Mouse (Mus musculus): ENCODE results near the gene Myadml2.
A peak's percentile ranks its signal among the peaks of the same experiment; 100 is the strongest.

Myadml2 gene

GRCm38 (mm10) chr11:120630881-120631725, 16.9 kb downstream of the Myadml2 start:
- no peak for DNase-seq (ENCODE audit: extremely low read depth, low read depth, low spot score)

GRCm38 (mm10) chr11:120630401-120630871, 17.5 kb downstream of the Myadml2 start:
- peak; percentile 62 for DNase-seq (ENCODE audit: extremely low read depth, low read depth, low spot score)

GRCm38 (mm10) chr11:120629911-120630310, 18.0 kb downstream of the Myadml2 start:
- no peak for DNase-seq (ENCODE audit: extremely low read depth, low read depth, low spot score)

GRCm38 (mm10) chr11:120629341-120629730, 18.6 kb downstream of the Myadml2 start:
- DNase-seq (ENCODE audit: extremely low read depth, low read depth, low spot score) = no peak

GRCm38 (mm10) chr11:120628601-120629340, 19.2 kb downstream of the Myadml2 start:
- DNase-seq (ENCODE audit: extremely low read depth, low read depth, low spot score) = no peak

- DNase-seq (ENCODE audit: extremely low read depth, low read depth, low spot score) = no peak
Measured at GRCm38 (mm10) chr11:120627468-120628300, 20.3 kb downstream of the Myadml2 start.

- DNase-seq (ENCODE audit: extremely low read depth, low read depth, low spot score) = no peak
Measured at GRCm38 (mm10) chr11:120626785-120627467, 21.0 kb downstream of the Myadml2 start.

GRCm38 (mm10) chr11:120625152-120625775, 22.7 kb downstream of the Myadml2 start, which contains the start of gene Sirt7:
Gene Sirt7 (minus strand): TSS chr11:120625240.
- DNase-seq (ENCODE audit: extremely low read depth, low read depth, low spot score) = no peak

- DNase-seq (ENCODE audit: extremely low read depth, low read depth, low spot score) = no peak
Measured at GRCm38 (mm10) chr11:120624680-120625111, 23.3 kb downstream of the Myadml2 start.

- DNase-seq (ENCODE audit: extremely low read depth, low read depth, low spot score) = no peak
Measured at GRCm38 (mm10) chr11:120623961-120624679, 23.8 kb downstream of the Myadml2 start.

- DNase-seq (ENCODE audit: extremely low read depth, low read depth, low spot score) = no peak
Measured at GRCm38 (mm10) chr11:120622805-120623204, 25.2 kb downstream of the Myadml2 start.

GRCm38 (mm10) chr11:120620195-120620594, 27.8 kb downstream of the Myadml2 start:
- no peak for DNase-seq (ENCODE audit: extremely low read depth, low read depth, low spot score)

GRCm38 (mm10) chr11:120618619-120619535, 29.1 kb downstream of the Myadml2 start:
- DNase-seq (ENCODE audit: extremely low read depth, low read depth, low spot score) = no peak

GRCm38 (mm10) chr11:120617519-120618112, 30.3 kb downstream of the Myadml2 start, which contains the start of gene Pcyt2:
Gene Pcyt2 (minus strand): TSS chr11:120617936.
- DNase-seq (ENCODE audit: extremely low read depth, low read depth, low spot score) = no peak

- DNase-seq (ENCODE audit: extremely low read depth, low read depth, low spot score) = no peak
Measured at GRCm38 (mm10) chr11:120616617-120617294, 31.2 kb downstream of the Myadml2 start.

GRCm38 (mm10) chr11:120615606-120616203, 32.3 kb downstream of the Myadml2 start:
- DNase-seq (ENCODE audit: extremely low read depth, low read depth, low spot score) = no peak

GRCm38 (mm10) chr11:120615167-120615566, 32.8 kb downstream of the Myadml2 start:
- no peak for DNase-seq (ENCODE audit: extremely low read depth, low read depth, low spot score)
